Mouse (Mus musculus) spleen, postnatal 36 days (tissue): ENCODE results near the gene Scn2b.

ENCODE experiments used
- DNase-seq, 2 experiments: peaks; one replicate each; pipeline ENCODE4 v3.0.0; 2022; ENCODE audit warnings: low spot score in 2 of 2, mixed read lengths in 1 of 2

Scn2b gene

GRCm38 (mm10) chr9:45119954-45120530 is 2.5 kb downstream of the Scn2b start:
- no peak for DNase-seq

GRCm38 (mm10) chr9:45120567-45120966 is 3.0 kb downstream of the Scn2b start:
- no peak for DNase-seq

GRCm38 (mm10) chr9:45121001-45121400 is 3.4 kb downstream of the Scn2b start:
- no peak for DNase-seq

GRCm38 (mm10) chr9:45121769-45122168 is 4.2 kb downstream of the Scn2b start:
- DNase-seq = peak; percentile 77 to 83

- DNase-seq = peak; percentile 86 to 91
These were observed 4.7 kb downstream of the Scn2b start for GRCm38 (mm10) chr9:45122209-45122761.

GRCm38 (mm10) chr9:45125211-45125610 is 7.6 kb downstream of the Scn2b start:
- DNase-seq = no peak

GRCm38 (mm10) chr9:45126941-45127340 is 9.4 kb downstream of the Scn2b start:
- peak; percentile 43 to 49 for DNase-seq

GRCm38 (mm10) chr9:45130119-45130518 is 12.5 kb downstream of the Scn2b start:
- DNase-seq = no peak

- peak; percentile 74 to 75 for DNase-seq
These were observed 16.1 kb downstream of the Scn2b start for GRCm38 (mm10) chr9:45133484-45134310.

GRCm38 (mm10) chr9:45136442-45137169 is 19.0 kb downstream of the Scn2b start:
- no peak for DNase-seq

- DNase-seq = peak; percentile 36 to 45
These were observed 20.8 kb downstream of the Scn2b start, which contains the start of gene Scn4b for GRCm38 (mm10) chr9:45138191-45139032. Gene Scn4b (plus strand): TSS chr9:45138395.

GRCm38 (mm10) chr9:45139082-45139481 is 21.5 kb downstream of the Scn2b start:
- no peak for DNase-seq

- DNase-seq = no peak
These were observed 23.4 kb downstream of the Scn2b start for GRCm38 (mm10) chr9:45140945-45141344.

GRCm38 (mm10) chr9:45142686-45143085 is 25.1 kb downstream of the Scn2b start:
- DNase-seq = no peak

GRCm38 (mm10) chr9:45145533-45146266 is 28.1 kb downstream of the Scn2b start:
- DNase-seq = no peak

GRCm38 (mm10) chr9:45146267-45146597 is 28.6 kb downstream of the Scn2b start:
- peak; percentile 55 to 63 for DNase-seq

GRCm38 (mm10) chr9:45150933-45151332 is 33.4 kb downstream of the Scn2b start:
- no peak for DNase-seq

GRCm38 (mm10) chr9:45153361-45153760 is 35.8 kb downstream of the Scn2b start:
- DNase-seq = no peak

GRCm38 (mm10) chr9:45167903-45168302 is 50.3 kb downstream of the Scn2b start:
- DNase-seq = no peak

GRCm38 (mm10) chr9:45170150-45170549 is 52.6 kb downstream of the Scn2b start:
- DNase-seq = no peak
